Mouse (Mus musculus) ES-E14 (cell line): ENCODE results near the gene Chst3. TPM values are rescaled to one million over a fixed set of nuclear protein-coding genes. Genes with fewer than 3 reads are reported as not detected.

Experiments used
- DNase-seq: peaks from one replicate; pipeline ENCODE4 v3.0.0-alpha.2; 2013; ENCODE audit warnings: low read depth, low spot score
- H3K27ac ChIP-seq: 2 replicates; pipeline ENCODE4 v1.5.1; 2012; ENCODE audit warnings: low read depth, mild to moderate bottlenecking, low read length, moderate library complexity, mixed read lengths; ENCODE audit not compliant: poor library complexity, insufficient read depth, severe bottlenecking
- H3K36me3 ChIP-seq: 2 replicates; pipeline ENCODE4 v1.6.1; 2012; ENCODE audit warnings: mild to moderate bottlenecking, low read length, moderate library complexity, mixed read lengths; ENCODE audit not compliant: control insufficient read depth, poor library complexity, insufficient read depth, severe bottlenecking
- H3K4me1 ChIP-seq, 2 experiments: fragments of 150-350 bp in 1 of 2; sonication (generic) in 1 of 2; 2 replicates each; pipeline ENCODE4 v1.6.1; 2012; ENCODE audit warnings: low read length in 2 of 2, mild to moderate bottlenecking in 1 of 2, mixed read lengths in 1 of 2; ENCODE audit not compliant: control insufficient read depth in 2 of 2, insufficient read depth in 2 of 2, poor library complexity in 1 of 2
- H3K4me3 ChIP-seq, 2 experiments: fragments of 150-350 bp in 1 of 2; sonication (generic) in 1 of 2; 2 replicates each; pipeline ENCODE4 v1.5.1; 2012; ENCODE audit warnings: low read length in 2 of 2, low read depth in 1 of 2, mild to moderate bottlenecking in 1 of 2, mixed read lengths in 1 of 2; ENCODE audit not compliant: insufficient read depth in 1 of 2, poor library complexity in 1 of 2, severe bottlenecking in 1 of 2
- H3K9ac ChIP-seq: 2 replicates; pipeline ENCODE4 v1.6.1; 2012; ENCODE audit warnings: low read depth, mild to moderate bottlenecking, low read length, mixed read lengths; ENCODE audit not compliant: poor library complexity, insufficient read depth, severe bottlenecking
- H3K9me3 ChIP-seq: fragments of 150-350 bp; sonication (generic); 2 replicates; pipeline ENCODE4 v1.6.1; 2012; ENCODE audit warnings: low read depth, mild to moderate bottlenecking, low read length; ENCODE audit not compliant: control insufficient read depth, insufficient read depth
- CHD2 ChIP-seq: IDR thresholded peaks from 2 replicates; pipeline ENCODE4 v1.6.1; 2014; ENCODE audit warnings: mild to moderate bottlenecking, low read depth, low read length, inconsistent platforms
- HCFC1 ChIP-seq: IDR thresholded peaks from 2 replicates; pipeline ENCODE4 v1.6.1; 2012; ENCODE audit warnings: low read length, inconsistent platforms, borderline replicate concordance; ENCODE audit not compliant: insufficient read depth
- MAFK ChIP-seq: IDR thresholded peaks from 2 replicates; pipeline ENCODE4 v1.6.1; 2014; ENCODE audit warnings: mild to moderate bottlenecking, low read depth, low read length, inconsistent platforms; ENCODE audit not compliant: insufficient read depth
- ZC3H11A ChIP-seq: IDR thresholded peaks from 2 replicates; pipeline ENCODE4 v1.6.1; 2012; ENCODE audit warnings: low read depth, mild to moderate bottlenecking, inconsistent platforms, low read length, borderline replicate concordance
- ZNF384 ChIP-seq: IDR thresholded peaks from 2 replicates; pipeline ENCODE4 v1.6.1; 2012; ENCODE audit warnings: low read depth, low read length, inconsistent platforms
- in situ Hi-C, 2 experiments: fragments of 600-800 bp; cut with MboI; formaldehyde crosslinking; loops; one replicate each; pipeline ENCODE4 v1.15.1; 2025; ENCODE audit warnings: low sequenced_read_pairs in 2 of 2, inconsistent platforms in 1 of 2; ENCODE audit not compliant: unreplicated experiment in 2 of 2
- total RNA-seq: library from RNA; depleted of rRNA; stranded (reverse); fragments of 300-350 nt; gene quantifications from 2 replicates; pipeline ENCODE4 v1.2.3, GENCODE M21; 2012; rRNA removed

Gene Chst3
- total RNA-seq = 1.8 and 2.7 TPM in 2 replicates

GRCm38 (mm10) chr10:60218591-60219499 lies at the start of gene Chst3:
Gene Chst3, minus strand, starts transcription at chr10:60219260.
- H3K36me3 ChIP-seq = no peaks in the 10 kb centered on the region
- peak within 1 kb of the TSS; percentile 83 to 94 for H3K4me3 ChIP-seq
- no peaks in the 10 kb centered on the region for H3K9me3 ChIP-seq
- H3K27ac ChIP-seq = no peak within 1 kb of the TSS
- in situ Hi-C loops = no loop called here
- no peak for DNase-seq
- H3K9ac ChIP-seq = peak within 1 kb of the TSS; percentile 66
- peaks cover 0 to 5% of the 10 kb centered on the region in 2 experiments; a peak in 1 of 4 replicates for H3K4me1 ChIP-seq
- TF ChIP-seq CHD2 (no peak), ZC3H11A (no peak), HCFC1 (no peak), ZNF384 (no peak), MAFK (no peak)

DNA sequence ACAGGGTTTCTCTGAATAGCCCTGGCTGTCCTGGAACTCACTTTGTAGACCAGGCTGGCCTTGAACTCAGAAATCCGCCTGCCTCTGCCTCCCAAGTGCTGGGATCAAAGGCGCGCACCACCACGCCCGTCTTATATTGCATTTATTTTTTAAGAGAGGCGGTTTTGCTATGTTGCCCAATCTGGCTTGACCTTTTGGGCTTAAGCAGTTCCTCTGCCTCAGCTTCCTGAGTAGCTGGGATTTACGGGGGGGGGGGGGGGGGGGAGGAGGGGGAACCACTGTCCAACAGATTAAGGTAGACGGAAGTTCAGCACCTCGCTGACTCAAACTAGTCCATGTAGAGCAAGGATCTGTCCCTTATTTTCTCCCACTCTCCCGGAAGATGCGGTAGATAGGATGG lies 49.7 kb upstream of the Chst3 start:
- in situ Hi-C loops = no loop called here
- H3K9me3 ChIP-seq = no peaks in the 10 kb centered on the region
- TF ChIP-seq ZNF384 = no peak
- TF ChIP-seq CHD2 = no peak
- no peak for TF ChIP-seq MAFK
- TF ChIP-seq HCFC1 = no peak
- no peak for TF ChIP-seq ZC3H11A
- no peak overlapping the region for H3K4me3 ChIP-seq
- no peak overlapping the region for H3K27ac ChIP-seq
- no peaks in the 10 kb centered on the region for H3K4me1 ChIP-seq
- no peak for DNase-seq
- H3K9ac ChIP-seq = no peak overlapping the region
- H3K36me3 ChIP-seq = no peaks in the 10 kb centered on the region

- Histone ChIP-seq H3K4me1 (peaks cover 0 to 4% of the 10 kb centered on the region in 2 experiments; a peak in 1 of 4 replicates), H3K4me3 (no peak overlapping the region), H3K36me3 (no peaks in the 10 kb centered on the region), H3K9me3 (no peaks in the 10 kb centered on the region), H3K9ac (no peak overlapping the region), H3K27ac (no peak overlapping the region)
- in situ Hi-C loops = no loop called here
- DNase-seq = no peak
- TF ChIP-seq ZNF384 = no peak
- no peak for TF ChIP-seq MAFK
- no peak for TF ChIP-seq HCFC1
- TF ChIP-seq CHD2 = no peak
- no peak for TF ChIP-seq ZC3H11A
Observed at GRCm38 (mm10) chr10:60266842-60267401, 47.9 kb upstream of the Chst3 start.

- no peak for DNase-seq
- Histone ChIP-seq H3K4me1 (peaks cover 0 to 4% of the 10 kb centered on the region in 2 experiments; a peak in 1 of 4 replicates), H3K9me3 (no peaks in the 10 kb centered on the region), H3K27ac (no peak overlapping the region), H3K4me3 (no peak overlapping the region), H3K36me3 (no peaks in the 10 kb centered on the region), H3K9ac (no peak overlapping the region)
- in situ Hi-C loops = no loop called here
- TF ChIP-seq HCFC1 = no peak
- TF ChIP-seq CHD2 = no peak
- TF ChIP-seq MAFK = no peak
Observed at GRCm38 (mm10) chr10:60265252-60265651, 46.2 kb upstream of the Chst3 start.
